Mouse (Mus musculus): ENCODE measurements at regions not wholly inside any gene's neighbourhood (a gene's known extent, or its start where the extent isn't known, plus 50 kb on each side); places are given as distances from the start of the nearest gene placed in this dataset.

DNA sequence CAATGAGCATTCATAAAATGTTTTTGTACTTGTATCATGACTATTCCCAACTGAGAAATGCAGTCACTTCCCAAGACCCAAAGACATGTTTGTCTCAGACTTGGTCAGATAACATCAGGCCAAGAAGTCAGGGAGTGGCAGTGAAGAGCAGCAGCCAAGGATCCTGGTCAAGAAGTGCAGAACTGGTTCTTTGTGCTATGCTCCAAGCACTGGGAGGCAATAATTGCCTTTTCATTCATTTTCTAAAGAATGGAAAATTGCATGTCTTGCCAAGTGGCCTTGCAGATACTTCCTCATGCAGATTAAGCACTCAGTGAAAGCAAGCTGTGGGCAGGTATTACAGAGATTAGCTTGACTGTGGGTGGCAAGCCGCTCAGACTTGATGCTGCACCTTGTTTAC, 253.5 kb upstream of the Atp2b1 start:
- 20% methylated on average over 1 of the region's 1 CpGs for WGBS
- no peak for ATAC-seq
- no peaks in the 10 kb centered on the region for H3K4me1 ChIP-seq (ENCODE audit: control insufficient read depth, insufficient read depth, low read length)
- no peaks in the 10 kb centered on the region for H3K9me3 ChIP-seq (ENCODE audit: control insufficient read depth, low read length)
- no peaks in the 10 kb centered on the region for H3K36me3 ChIP-seq (ENCODE audit: control insufficient read depth, insufficient read depth, low read length)
- H3K4me2 ChIP-seq (ENCODE audit: low read depth, low read length): no peak overlapping the region
- H3K4me3 ChIP-seq (ENCODE audit: low read length): no peak overlapping the region
- no peak overlapping the region for H3K9ac ChIP-seq (ENCODE audit: low read depth, low read length)
- no peaks in the 10 kb centered on the region for H3K27me3 ChIP-seq (replicated peaks; ENCODE audit: control insufficient read depth, insufficient read depth, low read length)
- H3K27ac ChIP-seq (ENCODE audit: low read length): no peak overlapping the region

DNA sequence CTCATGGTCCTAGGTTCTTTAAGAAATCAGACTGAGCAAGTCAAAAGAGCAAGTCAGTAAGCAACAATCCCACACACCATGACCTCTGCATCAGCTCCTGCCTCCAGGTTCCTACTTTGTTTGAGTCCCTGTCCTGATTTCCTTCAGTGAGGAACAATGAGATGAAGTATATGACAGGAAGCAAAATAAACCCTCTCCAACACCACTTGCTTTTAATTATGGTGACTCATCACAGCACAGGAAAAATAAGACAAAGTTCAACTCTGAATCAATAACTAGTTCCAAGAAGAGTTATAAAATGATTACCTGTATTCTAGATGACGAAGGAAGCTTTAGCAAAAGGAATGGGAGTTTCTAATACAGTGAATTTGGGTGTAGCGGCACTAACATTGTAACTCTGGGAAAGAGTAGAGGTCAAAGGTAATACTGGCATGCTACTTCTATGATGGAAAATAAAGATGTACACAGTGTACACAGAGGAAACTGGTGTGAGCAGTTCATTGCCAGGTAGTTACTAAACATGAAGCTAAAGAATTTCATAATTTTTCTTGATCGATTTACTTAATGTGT, 248.2 kb upstream of the Atp2b1 start:
- Histone ChIP-seq H3K9ac (ENCODE audit: low read depth, low read length) (no peak overlapping the region), H3K4me3 (ENCODE audit: low read length) (no peak overlapping the region), H3K4me2 (ENCODE audit: low read depth, low read length) (no peak overlapping the region), H3K36me3 (ENCODE audit: control insufficient read depth, insufficient read depth, low read length) (no peaks in the 10 kb centered on the region), H3K27ac (ENCODE audit: low read length) (no peak overlapping the region; the same call in 1 of the 2 replicates), H3K9me3 (ENCODE audit: control insufficient read depth, low read length) (no peaks in the 10 kb centered on the region), H3K27me3 (replicated peaks; ENCODE audit: control insufficient read depth, insufficient read depth, low read length) (no peaks in the 10 kb centered on the region), H3K4me1 (ENCODE audit: control insufficient read depth, insufficient read depth, low read length) (peaks cover 4% of the 10 kb centered on the region; the same call in 1 of the 2 replicates)
- WGBS: 78% methylated on average over 3 of the region's 3 CpGs
- ATAC-seq: peak; percentile 80

DNA sequence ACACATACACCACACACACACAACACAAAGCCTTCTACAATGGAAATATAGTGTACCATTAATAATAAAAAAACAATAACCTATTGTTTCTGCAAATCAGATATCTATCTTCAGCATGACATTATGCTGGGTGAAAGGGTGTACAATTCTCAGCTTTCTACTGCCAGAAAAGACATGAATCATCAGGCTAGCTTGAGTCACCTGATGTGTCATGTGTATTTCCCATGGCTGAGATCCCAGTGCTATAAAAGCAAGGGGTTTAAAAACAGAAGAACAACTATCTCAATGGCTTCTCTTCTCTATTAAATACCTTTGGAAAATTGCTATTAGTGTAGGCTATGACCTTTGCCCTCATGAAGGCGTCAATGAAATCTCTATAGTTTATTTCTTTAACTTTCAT, 246.5 kb upstream of the Atp2b1 start:
- no peak overlapping the region for H3K9ac ChIP-seq (ENCODE audit: low read depth, low read length)
- 84% methylated on average over 1 of the region's 1 CpGs for WGBS
- no peak for ATAC-seq

DNA sequence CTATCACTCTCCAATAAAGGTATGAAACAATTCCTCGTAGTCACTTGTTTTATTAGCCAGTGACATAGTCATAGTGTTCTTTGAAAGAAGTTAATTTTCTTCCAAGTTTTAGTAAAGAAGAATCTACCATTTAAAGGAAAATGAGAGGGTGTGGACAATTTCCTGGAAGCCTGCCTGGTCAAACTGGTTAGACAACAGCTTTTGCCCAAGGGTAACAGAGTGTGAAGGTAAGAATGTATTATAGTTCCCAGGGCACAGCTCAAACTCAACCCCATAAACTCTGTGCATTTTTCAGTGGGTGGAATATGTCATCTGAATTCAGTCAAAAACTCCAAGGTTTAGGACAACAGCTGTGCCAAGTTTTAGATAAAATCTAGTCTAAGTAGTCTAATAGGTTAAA, 240.1 kb upstream of the Atp2b1 start:
- Histone ChIP-seq H3K4me3 (ENCODE audit: low read length) (no peak overlapping the region), H3K9me3 (ENCODE audit: control insufficient read depth, low read length) (no peaks in the 10 kb centered on the region), H3K4me2 (ENCODE audit: low read depth, low read length) (no peak overlapping the region), H3K27me3 (replicated peaks; ENCODE audit: control insufficient read depth, insufficient read depth, low read length) (no peaks in the 10 kb centered on the region), H3K4me1 (ENCODE audit: control insufficient read depth, insufficient read depth, low read length) (0 out of 2 replicates have a peak, but pooled peaks cover 3% of the 10 kb centered on the region), H3K36me3 (ENCODE audit: control insufficient read depth, insufficient read depth, low read length) (no peaks in the 10 kb centered on the region), H3K9ac (ENCODE audit: low read depth, low read length) (no peak overlapping the region), H3K27ac (ENCODE audit: low read length) (peak overlapping the region; percentile 25; the same call in 1 of the 2 replicates)
- WGBS: 48% methylated on average over 1 of the region's 1 CpGs
- peak; percentile 78 for ATAC-seq

More for the DNA sequence above, 246.5 kb upstream of the Atp2b1 start:
- Histone ChIP-seq H3K4me3 (ENCODE audit: low read length) (no peak overlapping the region), H3K4me1 (ENCODE audit: control insufficient read depth, insufficient read depth, low read length) (peaks cover 4% of the 10 kb centered on the region; the same call in 1 of the 2 replicates), H3K27me3 (replicated peaks; ENCODE audit: control insufficient read depth, insufficient read depth, low read length) (no peaks in the 10 kb centered on the region), H3K4me2 (ENCODE audit: low read depth, low read length) (no peak overlapping the region), H3K27ac (ENCODE audit: low read length) (no peak overlapping the region; the same call in 1 of the 2 replicates), H3K36me3 (ENCODE audit: control insufficient read depth, insufficient read depth, low read length) (no peaks in the 10 kb centered on the region), H3K9me3 (ENCODE audit: control insufficient read depth, low read length) (no peaks in the 10 kb centered on the region)

DNA sequence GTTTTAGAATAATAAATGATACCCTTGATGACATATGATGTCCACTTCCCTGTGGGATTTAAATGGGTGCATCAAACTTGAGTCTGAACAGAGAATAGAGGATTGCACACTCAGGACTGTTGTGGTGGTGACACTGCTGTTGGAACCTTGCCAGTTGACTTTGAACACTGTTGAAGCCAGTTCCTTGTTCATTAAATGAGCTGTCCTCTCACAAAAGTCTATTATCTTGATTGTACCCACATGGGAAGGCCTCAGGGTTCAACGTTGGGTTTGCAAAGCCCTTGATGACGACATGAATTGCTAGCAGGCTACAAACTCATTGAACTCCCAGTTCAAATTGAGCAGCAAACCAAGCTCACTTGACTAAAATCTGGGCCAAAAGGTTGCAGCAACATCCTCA, 237.3 kb upstream of the Atp2b1 start:
- Histone ChIP-seq H3K36me3 (ENCODE audit: control insufficient read depth, insufficient read depth, low read length) (no peaks in the 10 kb centered on the region), H3K4me1 (ENCODE audit: control insufficient read depth, insufficient read depth, low read length) (0 out of 2 replicates have a peak, but pooled peaks cover 3% of the 10 kb centered on the region), H3K4me3 (ENCODE audit: low read length) (no peak overlapping the region), H3K27ac (ENCODE audit: low read length) (peak overlapping the region; percentile 35), H3K27me3 (replicated peaks; ENCODE audit: control insufficient read depth, insufficient read depth, low read length) (no peaks in the 10 kb centered on the region), H3K9me3 (ENCODE audit: control insufficient read depth, low read length) (no peaks in the 10 kb centered on the region), H3K9ac (ENCODE audit: low read depth, low read length) (no peak overlapping the region), H3K4me2 (ENCODE audit: low read depth, low read length) (no peak overlapping the region)
- peak; percentile 84 for ATAC-seq
- WGBS: 65% methylated on average over 2 of the region's 2 CpGs

DNA sequence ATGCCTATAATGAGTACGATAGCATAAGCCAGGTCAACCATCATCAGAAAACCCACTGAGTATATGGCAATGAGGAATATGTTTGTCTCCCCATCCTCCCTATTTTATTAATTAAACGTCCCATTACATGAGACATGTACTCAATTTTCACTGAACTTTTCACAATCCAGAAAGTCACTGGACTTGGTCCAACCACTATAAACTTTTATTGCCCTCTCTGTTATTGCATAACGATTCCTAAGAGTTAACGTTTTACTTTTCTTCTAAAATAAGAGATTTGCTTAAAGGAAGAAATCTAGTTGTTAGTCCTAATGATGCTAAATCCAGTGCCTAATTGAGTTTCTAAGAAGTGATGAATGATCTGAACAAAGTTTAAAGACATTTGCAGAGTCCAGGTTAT, 236.0 kb upstream of the Atp2b1 start:
- Histone ChIP-seq H3K9ac (ENCODE audit: low read depth, low read length) (no peak overlapping the region), H3K27ac (ENCODE audit: low read length) (no peak overlapping the region), H3K4me3 (ENCODE audit: low read length) (no peak overlapping the region), H3K4me2 (ENCODE audit: low read depth, low read length) (no peak overlapping the region), H3K4me1 (ENCODE audit: control insufficient read depth, insufficient read depth, low read length) (0 out of 2 replicates have a peak, but pooled peaks cover 6% of the 10 kb centered on the region), H3K36me3 (ENCODE audit: control insufficient read depth, insufficient read depth, low read length) (no peaks in the 10 kb centered on the region), H3K27me3 (replicated peaks; ENCODE audit: control insufficient read depth, insufficient read depth, low read length) (no peaks in the 10 kb centered on the region), H3K9me3 (ENCODE audit: control insufficient read depth, low read length) (no peaks in the 10 kb centered on the region)
- peak; percentile 34 for ATAC-seq
- 41% methylated on average over 4 of the region's 4 CpGs for WGBS

DNA sequence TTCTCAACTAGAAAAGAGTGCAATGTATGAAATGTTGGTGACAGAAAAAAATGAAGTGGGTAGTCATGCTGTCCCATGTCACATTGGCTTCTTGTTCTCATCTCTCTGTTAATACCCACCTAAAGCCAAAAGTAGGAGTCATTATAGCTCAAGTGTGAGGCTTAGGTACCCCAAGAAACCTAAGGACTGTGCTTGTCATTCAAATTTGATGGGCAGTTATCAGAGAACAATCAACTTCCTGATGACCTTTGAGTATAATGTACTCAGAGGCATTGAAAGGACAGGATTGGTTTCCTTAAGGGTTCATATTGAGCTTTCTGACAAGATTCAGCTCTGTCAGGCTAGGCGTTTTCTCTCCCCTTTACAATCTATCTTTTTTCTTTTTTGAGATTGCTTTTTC, 231.8 kb upstream of the Atp2b1 start:
- 0 out of 2 replicates have a peak, but pooled peaks cover 3% of the 10 kb centered on the region for H3K4me1 ChIP-seq (ENCODE audit: control insufficient read depth, insufficient read depth, low read length)
- ATAC-seq: no peak
- no peaks in the 10 kb centered on the region for H3K27me3 ChIP-seq (replicated peaks; ENCODE audit: control insufficient read depth, insufficient read depth, low read length)
- WGBS: 89% methylated on average over 1 of the region's 1 CpGs
- H3K9me3 ChIP-seq (ENCODE audit: control insufficient read depth, low read length): no peaks in the 10 kb centered on the region
- H3K36me3 ChIP-seq (ENCODE audit: control insufficient read depth, insufficient read depth, low read length): no peaks in the 10 kb centered on the region
- H3K4me2 ChIP-seq (ENCODE audit: low read depth, low read length): no peak overlapping the region
- no peak overlapping the region for H3K4me3 ChIP-seq (ENCODE audit: low read length)
- no peak overlapping the region for H3K9ac ChIP-seq (ENCODE audit: low read depth, low read length)
- no peak overlapping the region for H3K27ac ChIP-seq (ENCODE audit: low read length)

DNA sequence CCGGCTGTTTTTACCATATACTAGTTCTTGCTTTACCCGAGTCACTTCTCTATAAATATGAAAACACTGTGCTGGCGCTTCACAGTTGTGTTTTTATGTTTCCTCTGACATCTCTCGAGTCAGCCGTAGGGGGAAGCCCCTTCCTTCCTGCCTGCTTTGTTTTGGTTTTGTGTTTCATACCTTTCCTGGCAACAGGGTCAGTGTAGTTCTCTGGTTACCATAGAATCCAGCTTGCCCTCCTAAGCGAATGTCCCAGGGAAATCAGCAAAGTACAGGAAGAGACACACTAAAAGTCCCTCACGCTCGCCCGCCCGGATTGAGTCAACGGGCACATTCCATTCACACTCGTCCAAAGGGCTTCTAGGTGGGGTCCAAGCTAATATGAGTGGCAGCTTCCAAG, 230.0 kb upstream of the Atp2b1 start:
- H3K4me2 ChIP-seq (ENCODE audit: low read depth, low read length): peak overlapping the region; percentile 37
- peak; percentile 92 for ATAC-seq

DNA sequence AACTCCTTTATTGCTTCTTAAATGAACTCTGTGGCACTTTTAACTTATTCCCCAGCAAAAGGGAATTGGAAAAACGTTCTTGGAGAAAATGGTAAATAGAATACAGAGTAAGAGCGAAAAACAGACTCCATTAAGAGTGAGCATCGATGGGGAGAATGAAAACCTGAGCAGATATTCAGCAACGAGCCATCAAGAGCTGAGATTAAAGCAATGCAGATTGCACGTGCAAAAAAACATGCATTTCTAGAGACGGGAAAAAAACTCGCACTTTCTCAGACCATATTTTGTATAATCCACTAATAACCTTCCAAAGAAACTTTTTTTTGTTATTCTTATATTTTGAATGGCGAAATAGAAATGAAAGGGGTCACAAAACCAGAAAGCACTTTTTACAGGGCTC, 229.5 kb upstream of the Atp2b1 start:
- H3K9me3 ChIP-seq (ENCODE audit: control insufficient read depth, low read length): no peaks in the 10 kb centered on the region
- ATAC-seq: peak; percentile 30; the same call in 1 of the 2 replicates
- WGBS: 53% methylated on average over 8 of the region's 8 CpGs
- no peak overlapping the region for H3K27ac ChIP-seq (ENCODE audit: low read length)
- H3K4me3 ChIP-seq (ENCODE audit: low read length): no peak overlapping the region
- no peaks in the 10 kb centered on the region for H3K36me3 ChIP-seq (ENCODE audit: control insufficient read depth, insufficient read depth, low read length)
- H3K4me2 ChIP-seq (ENCODE audit: low read depth, low read length): peak overlapping the region; percentile 37; the same call in 1 of the 2 replicates
- no peak overlapping the region for H3K9ac ChIP-seq (ENCODE audit: low read depth, low read length)
- no peaks in the 10 kb centered on the region for H3K27me3 ChIP-seq (replicated peaks; ENCODE audit: control insufficient read depth, insufficient read depth, low read length)
- 0 out of 2 replicates have a peak, but pooled peaks cover 3% of the 10 kb centered on the region for H3K4me1 ChIP-seq (ENCODE audit: control insufficient read depth, insufficient read depth, low read length)

More for the DNA sequence above, 230.0 kb upstream of the Atp2b1 start:
- Histone ChIP-seq H3K27ac (ENCODE audit: low read length) (peak overlapping the region; percentile 55), H3K4me1 (ENCODE audit: control insufficient read depth, insufficient read depth, low read length) (0 out of 2 replicates have a peak, but pooled peaks cover 3% of the 10 kb centered on the region), H3K9ac (ENCODE audit: low read depth, low read length) (peak overlapping the region; percentile 18; the same call in 1 of the 2 replicates), H3K4me3 (ENCODE audit: low read length) (peak overlapping the region; percentile 24; the same call in 1 of the 2 replicates), H3K9me3 (ENCODE audit: control insufficient read depth, low read length) (no peaks in the 10 kb centered on the region), H3K27me3 (replicated peaks; ENCODE audit: control insufficient read depth, insufficient read depth, low read length) (no peaks in the 10 kb centered on the region), H3K36me3 (ENCODE audit: control insufficient read depth, insufficient read depth, low read length) (no peaks in the 10 kb centered on the region)
- WGBS: 11% methylated on average over 12 of the region's 12 CpGs

Measured in intestine, embryonic 16.5 days (tissue).